Mouse (Mus musculus) hindbrain, embryonic 16.5 days (tissue): ENCODE data around the gene Rbm6. TPM values are rescaled to one million over a fixed set of nuclear protein-coding genes. Genes with fewer than 3 reads are reported as not detected.

Experiments used
- ATAC-seq: fragments of 200-750 bp; cut with Nextera tagmentation; 2 replicates; pipeline ENCODE4 v1.8.0; 2017; ENCODE audit warnings: moderate TSS enrichment, moderate library complexity
- H3K27ac ChIP-seq: fragments of 300-500 bp; sonication (generic); 2 replicates; pipeline ENCODE4 v1.5.1; 2014; ENCODE audit warnings: low read depth, mild to moderate bottlenecking, control low read depth, low read length, moderate library complexity
- H3K27me3 ChIP-seq: fragments of 300-500 bp; sonication (generic); replicated peaks from 2 replicates; pipeline ENCODE4 v1.6.1; 2014; ENCODE audit warnings: low read length; ENCODE audit not compliant: control insufficient read depth, insufficient read depth
- H3K36me3 ChIP-seq: fragments of 300-500 bp; sonication (generic); 2 replicates; pipeline ENCODE4 v1.6.1; 2014; ENCODE audit warnings: mild to moderate bottlenecking, low read length, moderate library complexity, mixed read lengths; ENCODE audit not compliant: control insufficient read depth, insufficient read depth
- H3K4me1 ChIP-seq: fragments of 300-500 bp; sonication (generic); 2 replicates; pipeline ENCODE4 v1.6.1; 2014; ENCODE audit warnings: low read depth, low read length; ENCODE audit not compliant: control insufficient read depth, insufficient read depth
- H3K4me2 ChIP-seq: fragments of 300-500 bp; sonication (generic); 2 replicates; pipeline ENCODE4 v1.6.1; 2014; ENCODE audit warnings: mild to moderate bottlenecking, low read length, control low read depth, moderate library complexity
- H3K4me3 ChIP-seq: fragments of 300-500 bp; sonication (generic); 2 replicates; pipeline ENCODE4 v1.5.1; 2014; ENCODE audit warnings: mild to moderate bottlenecking, low read length, control low read depth, moderate library complexity
- H3K9ac ChIP-seq: fragments of 300-500 bp; sonication (generic); 2 replicates; pipeline ENCODE4 v1.6.1; 2014; ENCODE audit warnings: low read depth, mild to moderate bottlenecking, control low read depth, low read length, moderate library complexity
- H3K9me3 ChIP-seq: fragments of 300-500 bp; sonication (generic); 2 replicates; pipeline ENCODE4 v1.6.1; 2014; ENCODE audit warnings: mild to moderate bottlenecking, low read length, moderate library complexity; ENCODE audit not compliant: control insufficient read depth
- WGBS: fragments of 180-500 bp; shearing (Covaris S2); extraction: QIAGEN DNeasy Blood & Tissue Kit; methylation state at CpG from one replicate; pipeline ENCODE4 v1.1.7; 2014; 5-methylcytosine and 5-hydroxymethylcytosine counted together
- polyA plus RNA-seq: library from polyadenylated mRNA; unstranded; fragments of >200 nt; fragmentation: Nextera tagmentation; extraction: Ambion mirVana; gene quantifications from 2 replicates; pipeline ENCODE4 v1.2.1, GENCODE M21; 2015

Rbm6 gene
- polyA plus RNA-seq, 1 experiment from 2014 or later = 83.1 TPM

- no peak overlapping the region for H3K9ac ChIP-seq
- H3K4me2 ChIP-seq = no peak overlapping the region
- H3K36me3 ChIP-seq = peaks cover 2% of the 10 kb centered on the region; the same call in 1 of the 2 replicates
- no peak overlapping the region for H3K27ac ChIP-seq
- no peak overlapping the region for H3K4me3 ChIP-seq
- no peaks in the 10 kb centered on the region for H3K9me3 ChIP-seq
- ATAC-seq = no peak
- H3K4me1 ChIP-seq = no peaks in the 10 kb centered on the region
- H3K27me3 ChIP-seq = no peaks in the 10 kb centered on the region
- WGBS = 94% methylated on average over 1 of the region's 1 CpGs
Measured at GRCm38 (mm10) chr9:107838869-107839268, 34.2 kb downstream of the Rbm6 start.

- Histone ChIP-seq H3K9ac (no peak overlapping the region), H3K4me3 (no peak overlapping the region), H3K27ac (no peak overlapping the region), H3K4me2 (no peak overlapping the region), H3K9me3 (no peaks in the 10 kb centered on the region), H3K27me3 (no peaks in the 10 kb centered on the region), H3K4me1 (no peaks in the 10 kb centered on the region), H3K36me3 (peaks cover 3% of the 10 kb centered on the region; the same call in 1 of the 2 replicates)
- WGBS = 88% methylated on average over 3 of the region's 3 CpGs
- ATAC-seq = no peak
Measured at GRCm38 (mm10) chr9:107833826-107834225, 39.2 kb downstream of the Rbm6 start.

- Histone ChIP-seq H3K4me2 (no peak overlapping the region), H3K4me3 (no peak overlapping the region), H3K27ac (no peak overlapping the region), H3K36me3 (peaks cover 3% of the 10 kb centered on the region; the same call in 1 of the 2 replicates), H3K4me1 (no peaks in the 10 kb centered on the region), H3K9ac (no peak overlapping the region), H3K27me3 (no peaks in the 10 kb centered on the region), H3K9me3 (no peaks in the 10 kb centered on the region)
- ATAC-seq = no peak
Measured at GRCm38 (mm10) chr9:107831765-107832164, 41.3 kb downstream of the Rbm6 start.

- no peak overlapping the region for H3K4me3 ChIP-seq
- no peak overlapping the region for H3K27ac ChIP-seq
- no peaks in the 10 kb centered on the region for H3K9me3 ChIP-seq
- WGBS = 94% methylated on average over 1 of the region's 1 CpGs
- H3K9ac ChIP-seq = no peak overlapping the region
- H3K36me3 ChIP-seq = peaks cover 9% of the 10 kb centered on the region
- no peaks in the 10 kb centered on the region for H3K27me3 ChIP-seq
- H3K4me2 ChIP-seq = no peak overlapping the region
- no peak for ATAC-seq
- H3K4me1 ChIP-seq = no peaks in the 10 kb centered on the region
Measured at GRCm38 (mm10) chr9:107812132-107812531, 60.9 kb downstream of the Rbm6 start.

- H3K36me3 ChIP-seq = peaks cover 4% of the 10 kb centered on the region
- H3K4me2 ChIP-seq = no peak overlapping the region
- H3K9ac ChIP-seq = no peak overlapping the region
- 96% methylated on average over 2 of the region's 2 CpGs for WGBS
- no peaks in the 10 kb centered on the region for H3K27me3 ChIP-seq
- no peaks in the 10 kb centered on the region for H3K4me1 ChIP-seq
- no peaks in the 10 kb centered on the region for H3K9me3 ChIP-seq
- H3K4me3 ChIP-seq = no peak overlapping the region
- no peak for ATAC-seq
- no peak overlapping the region for H3K27ac ChIP-seq
Measured at GRCm38 (mm10) chr9:107810985-107811384, 62.1 kb downstream of the Rbm6 start.

- Histone ChIP-seq H3K9me3 (no peaks in the 10 kb centered on the region), H3K4me3 (no peak overlapping the region), H3K4me1 (no peaks in the 10 kb centered on the region), H3K36me3 (peaks cover 24% of the 10 kb centered on the region), H3K27ac (no peak overlapping the region), H3K4me2 (no peak overlapping the region), H3K27me3 (no peaks in the 10 kb centered on the region), H3K9ac (no peak overlapping the region)
- no peak for ATAC-seq
- WGBS = 90% methylated on average over 6 of the region's 6 CpGs
Measured at GRCm38 (mm10) chr9:107791714-107792113, 81.3 kb downstream of the Rbm6 start.

GRCm38 (mm10) chr9:107782536-107783203, 90.4 kb downstream of the Rbm6 start:
- peaks cover 41% of the 10 kb centered on the region for H3K36me3 ChIP-seq

GRCm38 (mm10) chr9:107776809-107777208, 96.2 kb downstream of the Rbm6 start:
- no peak overlapping the region for H3K27ac ChIP-seq
- no peak overlapping the region for H3K9ac ChIP-seq
- H3K27me3 ChIP-seq = no peaks in the 10 kb centered on the region
- no peak for ATAC-seq
- H3K4me2 ChIP-seq = no peak overlapping the region
- H3K36me3 ChIP-seq = peaks cover 27% of the 10 kb centered on the region
- no peaks in the 10 kb centered on the region for H3K9me3 ChIP-seq
- no peaks in the 10 kb centered on the region for H3K4me1 ChIP-seq
- H3K4me3 ChIP-seq = no peak overlapping the region

More at GRCm38 (mm10) chr9:107782536-107783203, 90.4 kb downstream of the Rbm6 start:
- Histone ChIP-seq H3K9ac (no peak overlapping the region), H3K27me3 (no peaks in the 10 kb centered on the region), H3K4me3 (no peak overlapping the region), H3K27ac (no peak overlapping the region), H3K9me3 (no peaks in the 10 kb centered on the region), H3K4me1 (no peaks in the 10 kb centered on the region), H3K4me2 (no peak overlapping the region)
- 94% methylated on average over 11 of the region's 11 CpGs for WGBS
- no peak for ATAC-seq

- 93% methylated on average over 3 of the region's 3 CpGs for WGBS
Measured at GRCm38 (mm10) chr9:107774411-107774810, 98.6 kb downstream of the Rbm6 start.

More at GRCm38 (mm10) chr9:107774411-107774810, 98.6 kb downstream of the Rbm6 start:
- Histone ChIP-seq H3K4me3 (no peak overlapping the region), H3K4me2 (no peak overlapping the region), H3K36me3 (peaks cover 19% of the 10 kb centered on the region), H3K9me3 (no peaks in the 10 kb centered on the region), H3K4me1 (peaks cover 4% of the 10 kb centered on the region; the same call in 1 of the 2 replicates), H3K27ac (no peak overlapping the region), H3K9ac (no peak overlapping the region), H3K27me3 (no peaks in the 10 kb centered on the region)
- no peak for ATAC-seq
